Comparison of ENCODE assay signal across 15 mouse cellular contexts in genomic region chr13:8456886-8457285, GRCm38 (mm10).
A peak's percentile ranks its signal among the peaks of the same experiment; 100 is the strongest.
DNase-seq lines count a peak whose midpoint lies in the region; ATAC-seq lines count a peak whose summit lies in the region.
"Had no signal": no experiment of that assay in that cellular context is flagged by ENCODE, and none has a peak within 500 bp of the region (broad histone marks: within the 10 kb centered on the region; RNA-seq: fewer than 3 reads in every experiment).

No protein-coding gene starts in this region.

- no peak overlapping the region for H3K4me2 ChIP-seq in heart, embryonic 16.5 days (ENCODE audit: low read depth, low read length)
- H3K4me2 ChIP-seq: embryonic facial prominence, embryonic 15.5 days; kidney, embryonic 15.5 days; limb, embryonic 12.5 days had no signal

- no peaks in the 10 kb centered on the region for H3K27me3 ChIP-seq in heart, embryonic 16.5 days (ENCODE audit: control insufficient read depth, insufficient read depth, low read length)
- H3K27me3 ChIP-seq: embryonic facial prominence, embryonic 15.5 days; kidney, embryonic 15.5 days; limb, embryonic 12.5 days; megakaryocyte, embryonic 14.5 days had no signal

- ATAC-seq in heart, embryonic 16.5 days (replicated peaks; ENCODE audit: extremely low read depth, insufficient read depth, low FRiP score), result 0 out of 2 replicates have a peak, but pooled peaks have one; percentile 28

- no peak for DNase-seq in heart, postnatal 14 days
- DNase-seq in induced T-regulatory cell, adult 2 months (ENCODE audit: low read depth), result peak; percentile 88
- peak; percentile 22 to 26 for DNase-seq in natural killer cell, adult 2 months (ENCODE audit: low spot score in 2 of 2)
- peak; percentile 53 to 55 for DNase-seq in thymus, postnatal 36 days
- no peak for DNase-seq in ovary, postnatal 36 days (ENCODE audit: low spot score)
- DNase-seq in frontal cortex, postnatal 10 days (ENCODE audit: low spot score in 2 of 2), result no peak
- no peak for DNase-seq in urinary bladder, postnatal 36 days (ENCODE audit: low spot score in 2 of 2)
- DNase-seq: cerebellum, postnatal 25 days; heart, adult 2 months had no signal

- H3K36me3 ChIP-seq in heart, embryonic 16.5 days (ENCODE audit: control insufficient read depth, insufficient read depth), result no peaks in the 10 kb centered on the region
- H3K36me3 ChIP-seq: embryonic facial prominence, embryonic 15.5 days; kidney, embryonic 15.5 days; limb, embryonic 12.5 days had no signal

- intact Hi-C loops in heart, postnatal 14 days (cut with DNase I), result no loop called here

- no peak overlapping the region for H3K4me3 ChIP-seq in heart, embryonic 16.5 days (ENCODE audit: low read length)
- H3K4me3 ChIP-seq: embryonic facial prominence, embryonic 15.5 days; heart, adult 2 months; kidney, embryonic 15.5 days; limb, embryonic 12.5 days; megakaryocyte, embryonic 14.5 days; myocyte had no signal

- 54% methylated on average over 3 of the region's 3 CpGs for WGBS in heart, embryonic 16.5 days

- no peaks in the 10 kb centered on the region for H3K9me3 ChIP-seq in heart, embryonic 16.5 days (replicated peaks; ENCODE audit: control insufficient read depth, low read length)
- H3K9me3 ChIP-seq: embryonic facial prominence, embryonic 15.5 days; kidney, embryonic 15.5 days; limb, embryonic 12.5 days; megakaryocyte, embryonic 14.5 days had no signal

- no peaks in the 10 kb centered on the region for H3K4me1 ChIP-seq in heart, embryonic 16.5 days (ENCODE audit: control insufficient read depth, insufficient read depth, low read length)
- H3K4me1 ChIP-seq: embryonic facial prominence, embryonic 15.5 days; kidney, embryonic 15.5 days had no signal

- no peak overlapping the region for H3K9ac ChIP-seq in heart, embryonic 16.5 days (ENCODE audit: low read length)
- H3K9ac ChIP-seq: embryonic facial prominence, embryonic 15.5 days; kidney, embryonic 15.5 days; limb, embryonic 12.5 days had no signal

- no peak overlapping the region for H3K27ac ChIP-seq in heart, embryonic 16.5 days (ENCODE audit: low read length)
- H3K27ac ChIP-seq: embryonic facial prominence, embryonic 15.5 days; heart, adult 2 months; kidney, embryonic 15.5 days; limb, embryonic 12.5 days had no signal

Comparison
In these comparisons a context has a peak if more than half of its experiments do, and no peak if none do; other contexts are left out.
1. DNase-seq: peak in induced T-regulatory cell, adult 2 months (single experiment), natural killer cell, adult 2 months (2 of 2) and thymus, postnatal 36 days (2 of 2); none in heart, postnatal 14 days (0 of 2), ovary, postnatal 36 days (single experiment), frontal cortex, postnatal 10 days (0 of 2) and urinary bladder, postnatal 36 days (0 of 2).